Comparison of ENCODE assay signal across 8 mouse cellular contexts in genomic region chr17:87445917-87446766, GRCm38 (mm10). TPM values are rescaled to one million over a fixed set of nuclear protein-coding genes. Genes with fewer than 3 reads are reported as not detected.
A peak's percentile ranks its signal among the peaks of the same experiment; 100 is the strongest.
DNase-seq lines count a peak whose midpoint lies in the region; ATAC-seq lines count a peak whose summit lies in the region.

No protein-coding gene starts in this region.

- peak overlapping the region; percentile 97 for H3K27ac ChIP-seq in hindbrain, embryonic 14.5 days

- under 1% methylated on average over 64 of the region's 86 CpGs for WGBS in hindbrain, embryonic 14.5 days

- intact Hi-C loops in left cerebral cortex, postnatal 36 days (cut with DNase I), result loop anchor here (1.0 to 10.0 kb wide), 9 partner anchors 28 to 421 kb away; partner anchors contain the start of genes Cript and Pigf

- H3K4me1 ChIP-seq in hindbrain, embryonic 14.5 days (replicated peaks; ENCODE audit: control insufficient read depth, insufficient read depth, low read length), result peaks cover 44% of the 10 kb centered on the region

- H3K4me2 ChIP-seq in hindbrain, embryonic 14.5 days (replicated peaks), result peak overlapping the region; percentile 81

- H3K36me3 ChIP-seq in hindbrain, embryonic 14.5 days (replicated peaks; ENCODE audit: control insufficient read depth, insufficient read depth), result peaks cover 11% of the 10 kb centered on the region; the same call in 1 of the 2 replicates

- DNase-seq in R1 (ENCODE audit: low read depth, low spot score), result peak; percentile 76
- DNase-seq in cerebellum, adult 9-10 months, result peak; percentile 76
- peak; percentile 41 to 69 for DNase-seq in frontal cortex, adult 2 months (ENCODE audit: extremely low spot score in 1 of 2, low spot score in 1 of 2)
- DNase-seq in hindbrain, embryonic 14.5 days (ENCODE audit: low spot score), result peak; percentile 78
- peak; percentile 52 to 70 for DNase-seq in left cerebral cortex, postnatal 36 days (ENCODE audit: low spot score in 2 of 2)
- peak; percentile 55 for DNase-seq in skeletal muscle tissue, adult 2 months (ENCODE audit: low read depth, low spot score)
- peak; percentile 77 for DNase-seq in yolk sac, embryonic 10.5 days (ENCODE audit: low spot score)

- H3K9ac ChIP-seq in hindbrain, embryonic 14.5 days, result peak overlapping the region; percentile 100

- H3K4me3 ChIP-seq in hindbrain, embryonic 14.5 days (replicated peaks; ENCODE audit: low read length), result peak overlapping the region; percentile 97

- H3K27me3 ChIP-seq in hindbrain, embryonic 14.5 days (ENCODE audit: control insufficient read depth, insufficient read depth, low read length), result no peaks in the 10 kb centered on the region

- H3K9me3 ChIP-seq in hindbrain, embryonic 14.5 days (ENCODE audit: control insufficient read depth, low read length), result no peaks in the 10 kb centered on the region

- ATAC-seq in hindbrain, embryonic 14.5 days (ENCODE audit: low FRiP score), result peak; percentile 70
- ATAC-seq in megakaryocyte-erythroid progenitor cell, adult 5-6 weeks (replicated peaks; ENCODE audit: low FRiP score, low TSS enrichment, poor library complexity, severe bottlenecking), result peak; percentile 31

RNA-seq across cellular contexts. Expression of gene Calm2, which starts 0.6 kb away (rescaled TPM):
- 2,836 and 2,917 TPM in 2 replicates for polyA plus RNA-seq in frontal cortex, adult 2 months (2012; rRNA removed)
- polyA plus RNA-seq in hindbrain, embryonic 14.5 days (2014; fragmentation: Nextera tagmentation; extraction: Ambion mirVana), result 2,858 and 2,871 TPM in 2 replicates
- total RNA-seq in left cerebral cortex, postnatal 36 days (2021), result 1,000 to 10,000 TPM; 2,128 to 2,274 TPM
- total RNA-seq in megakaryocyte-erythroid progenitor cell, adult 5-6 weeks (2014; fragmentation: Nextera tagmentation), result 286 and 288 TPM in 2 replicates
- 970 and 1,345 TPM in 2 replicates for total RNA-seq in megakaryocyte-erythroid progenitor cell, adult 5-6 weeks (2017)

RNA-seq across cellular contexts. Expression of gene Stpg4, which starts 18.6 kb away (rescaled TPM):
- polyA plus RNA-seq in frontal cortex, adult 2 months (2012; rRNA removed), result not detected in 2 replicates
- not detected in 2 replicates for polyA plus RNA-seq in hindbrain, embryonic 14.5 days (2014; fragmentation: Nextera tagmentation; extraction: Ambion mirVana)
- not detected for total RNA-seq in left cerebral cortex, postnatal 36 days (2021)
- not detected in 2 replicates for total RNA-seq in megakaryocyte-erythroid progenitor cell, adult 5-6 weeks (2014; fragmentation: Nextera tagmentation)
- total RNA-seq in megakaryocyte-erythroid progenitor cell, adult 5-6 weeks (2017), result not detected in 2 replicates

Comparison
In these comparisons a context has a peak if more than half of its experiments do, and no peak if none do; other contexts are left out.
1. Peak in every context shown above with its lines: DNase-seq, ATAC-seq, H3K4me3 ChIP-seq and H3K27ac ChIP-seq.